Mouse (Mus musculus): ENCODE results near the gene Ndufaf1.
"Not testable (repeated sequence)": the region's sequence is repeated elsewhere in the genome, so short reads cannot be mapped to it uniquely, and the experiment has no call there.

Ndufaf1 gene

DNA sequence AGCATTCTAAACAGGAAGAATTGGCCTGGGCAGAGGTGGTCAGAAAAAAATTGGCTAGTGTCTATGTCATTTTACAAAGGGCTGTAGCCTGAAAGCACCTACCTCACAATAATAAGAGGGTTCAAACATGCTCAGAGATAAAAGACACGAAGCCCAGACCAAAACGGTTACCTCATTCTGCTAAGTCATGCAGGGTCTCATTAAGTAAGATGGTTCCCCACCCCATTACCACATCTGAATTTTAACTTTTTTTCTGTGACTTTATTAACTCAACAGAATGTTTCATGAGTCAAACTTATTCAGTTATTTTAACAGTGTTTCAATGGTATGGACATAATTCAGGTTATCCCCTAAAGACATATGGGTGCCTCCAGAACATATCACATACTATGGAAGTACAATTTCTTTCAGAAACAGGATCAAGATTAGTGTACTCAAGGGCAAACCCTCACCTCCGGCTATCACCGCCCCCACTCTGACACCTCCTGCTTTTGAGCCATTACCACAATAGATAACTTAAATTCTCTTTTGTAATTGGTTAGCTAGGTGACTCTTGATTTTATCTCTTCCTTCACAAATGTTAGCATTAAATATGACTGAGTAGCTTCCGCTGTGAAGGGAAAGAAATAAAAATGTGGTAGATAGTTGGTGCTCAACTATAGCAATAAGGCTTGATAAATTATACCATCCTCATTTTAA lies 21.3 kb downstream of the Ndufaf1 start:
- POLR2A ChIA-PET: no interaction called here

GRCm38 (mm10) chr2:119636781-119637180 lies 25.8 kb downstream of the Ndufaf1 start:
- CTCF ChIA-PET: interaction anchor here in 1 of 4 experiments (1.0 kb wide), 1 partner anchor 162 kb away, joined by 3 read pairs; no protein-coding TSS in a partner anchor
- POLR2A ChIA-PET: interaction anchor here in 2 of 4 experiments (1.3 to 4.2 kb wide), 2 partner anchors 10 to 14 kb away, joined by 3 to 18 read pairs; no protein-coding TSS in a partner anchor

More for the DNA sequence above, 21.3 kb downstream of the Ndufaf1 start:
- CTCF ChIA-PET: interaction anchor here in 1 of 4 experiments (0.6 kb wide), 1 partner anchor 150 kb away, joined by 3 read pairs; no protein-coding TSS in a partner anchor

GRCm38 (mm10) chr2:119621302-119621701 lies 41.3 kb downstream of the Ndufaf1 start:
- CTCF ChIA-PET: interaction anchor here in 1 of 4 experiments (1.1 kb wide), 1 partner anchor 77 kb away, joined by 4 read pairs; no protein-coding TSS in a partner anchor
- POLR2A ChIA-PET: interaction anchor here in 3 of 4 experiments (0.5 to 3.4 kb wide), 8 partner anchors 16 to 145 kb away, joined by 3 to 18 read pairs (median 4); partner anchors contain the start of gene Ino80 (in 1 of the 3)

- CTCF ChIA-PET: not testable (repeated sequence)
These were observed 43.6 kb downstream of the Ndufaf1 start for GRCm38 (mm10) chr2:119619002-119619401.

DNA sequence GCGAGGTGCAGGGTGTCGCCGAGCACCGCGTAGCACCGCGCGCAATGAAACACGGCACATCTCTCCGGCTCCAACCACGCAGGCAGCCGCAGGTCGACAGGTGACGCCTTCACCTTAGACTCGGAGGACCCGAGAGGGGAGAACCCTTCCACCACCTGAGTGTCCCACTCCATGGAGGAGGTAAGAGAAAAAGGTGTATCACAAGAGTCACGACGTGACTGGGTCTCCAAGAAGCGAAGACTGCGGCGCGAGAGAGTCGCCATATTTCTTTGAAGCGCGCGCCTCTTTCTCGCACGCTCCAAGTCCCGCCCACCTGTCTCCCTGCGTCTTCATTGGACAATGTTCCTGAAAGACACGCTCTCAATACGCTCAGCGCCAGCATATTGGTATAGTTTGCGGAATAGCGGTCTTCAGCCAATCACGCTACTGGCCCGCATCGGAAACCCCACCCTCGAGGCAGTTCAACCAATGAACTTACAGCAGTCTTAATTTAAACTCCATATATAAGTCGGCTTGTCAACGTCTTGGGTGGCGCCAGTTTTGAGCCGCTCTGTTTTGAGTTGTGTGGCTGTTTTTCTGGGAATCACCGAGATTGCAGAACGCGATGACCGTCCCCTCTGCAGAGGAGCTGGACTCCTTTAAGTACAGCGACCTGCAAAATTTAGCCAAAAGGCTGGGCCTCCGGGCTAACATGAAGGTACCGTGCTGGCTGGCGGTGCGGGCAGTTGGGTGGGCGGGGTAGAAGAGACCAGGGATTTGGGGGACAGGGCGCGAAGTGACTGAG lies 44.2 kb downstream of the Ndufaf1 start, which contains the start of the genes Nusap1 and Oip5:
TSS of gene Nusap1 (plus strand) at position 100 of the 784 bp plus-strand sequence.
TSS of gene Oip5 (minus strand) at position 271 of the 784 bp plus-strand sequence.
- ChIA-PET CTCF (interaction anchor here in 1 of 4 experiments (0.6 kb wide), 1 partner anchor 141 kb away, joined by 4 read pairs; no protein-coding TSS in a partner anchor), POLR2A (interaction anchor here in 3 of 4 experiments (0.7 to 1.8 kb wide), 6 partner anchors 11 to 441 kb away, joined by 3 to 6 read pairs (median 3); partner anchors contain the start of gene Ino80 (in 1 of the 3))

More at GRCm38 (mm10) chr2:119619002-119619401, 43.6 kb downstream of the Ndufaf1 start:
- POLR2A ChIA-PET: interaction anchor here in 3 of 4 experiments (0.9 to 1.1 kb wide), 4 partner anchors 11 to 441 kb away, joined by 3 to 4 read pairs (median 3); no protein-coding TSS in a partner anchor

- ChIA-PET CTCF (interaction anchor here in 1 of 4 experiments (0.6 kb wide), 1 partner anchor 217 kb away, joined by 3 read pairs; no protein-coding TSS in a partner anchor), POLR2A (interaction anchor here in 3 of 4 experiments (0.5 to 2.3 kb wide), 7 partner anchors 11 to 442 kb away, joined by 3 to 12 read pairs (median 3); partner anchors contain the start of gene Ino80 (in 1 of the 3))
These were observed 44.8 kb downstream of the Ndufaf1 start for GRCm38 (mm10) chr2:119617841-119618198.

DNA sequence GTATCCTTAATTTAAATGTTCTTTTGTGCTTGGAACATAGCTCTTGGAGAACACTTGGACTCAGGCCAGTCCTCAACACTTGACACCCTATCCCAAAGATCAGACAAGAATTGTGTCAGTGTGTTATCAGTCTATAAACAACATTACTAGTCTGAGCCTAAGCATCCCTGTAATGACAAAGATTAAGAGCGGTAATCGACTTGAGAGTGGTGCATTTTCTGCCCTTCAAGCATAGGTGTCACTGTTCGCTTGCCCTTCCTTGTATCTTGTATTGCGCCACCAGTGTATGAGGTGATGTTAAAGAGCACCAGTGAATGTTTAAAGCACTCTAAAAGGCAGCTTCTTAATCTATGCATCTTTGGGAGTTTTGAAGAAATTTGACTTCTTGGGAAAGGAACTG lies 55.6 kb downstream of the Ndufaf1 start:
- ChIA-PET POLR2A (interaction anchor here in 2 of 4 experiments (1.2 to 2.5 kb wide), 3 partner anchors 11 to 56 kb away, joined by 3 to 8 read pairs (median 3); partner anchors contain the start of gene Ndufaf1 (in 1 of the 2)), CTCF (no interaction called here)

All from embryonic stem cell, embryonic (primary cell).